Mouse (Mus musculus) CH12.LX (cell line): ENCODE data around the gene Gm10226. TPM values are rescaled to one million over a fixed set of nuclear protein-coding genes. Genes with fewer than 3 reads are reported as not detected.

Source experiments
- polyA plus RNA-seq: library from polyadenylated mRNA; unstranded; fragments of >175 nt; gene quantifications from 2 replicates; pipeline ENCODE4 v1.2.1, GENCODE M21; 2012; ENCODE audit warnings: low read depth; ENCODE audit not compliant: insufficient read length
- total RNA-seq, 2 experiments: library from RNA; depleted of rRNA; stranded (reverse); fragments of 300-350 nt in 1 of 2; fragments of >200 nt in 1 of 2; gene quantifications; 2 replicates each; pipeline ENCODE4 v1.2.3; 2012 to 2014

The Gm10226 gene
- total and polyA plus RNA-seq, 3 experiments: 3.1 to 5.5 (median 4.8) TPM

Other genes starting within 250 kb of the Gm10226 start
- 6.1 and 6.8 TPM in 2 replicates for gene Zfp51, start 241.5 kb upstream of the Gm10226 start, total RNA-seq (2012; rRNA removed)
- 16.7 and 18.1 TPM in 2 replicates for gene Zfp51, start 241.5 kb upstream of the Gm10226 start, total RNA-seq (2014; rRNA removed)
- 4.5 TPM in 2 replicates for gene Zfp51, start 241.5 kb upstream of the Gm10226 start, polyA plus RNA-seq
- gene Zfp53, start 202.9 kb upstream of the Gm10226 start, total RNA-seq (2012; rRNA removed): 4.7 and 5.4 TPM in 2 replicates
- gene Zfp53, start 202.9 kb upstream of the Gm10226 start, total RNA-seq (2014; rRNA removed): 8.4 and 9.6 TPM in 2 replicates
- 2.4 and 3.7 TPM in 2 replicates for gene Zfp53, start 202.9 kb upstream of the Gm10226 start, polyA plus RNA-seq
- 8.6 and 9.6 TPM in 2 replicates for gene Zfp52, start 156.3 kb upstream of the Gm10226 start, total RNA-seq (2012; rRNA removed)
- 15.4 and 16.3 TPM in 2 replicates for gene Zfp52, start 156.3 kb upstream of the Gm10226 start, total RNA-seq (2014; rRNA removed)
- gene Zfp52, start 156.3 kb upstream of the Gm10226 start, polyA plus RNA-seq: 5.9 and 6.4 TPM in 2 replicates
- 0.72 and 0.97 TPM in 2 replicates for gene Zfp948, start 124.9 kb upstream of the Gm10226 start, total RNA-seq (2012; rRNA removed)
- gene Zfp948, start 124.9 kb upstream of the Gm10226 start, total RNA-seq (2014; rRNA removed): 1.6 and 1.7 TPM in 2 replicates
- 0.67 and 0.74 TPM in 2 replicates for gene Zfp948, start 124.9 kb upstream of the Gm10226 start, polyA plus RNA-seq
- 0.93 and 1.1 TPM in 2 replicates for gene Zfp983, start 41.2 kb upstream of the Gm10226 start, total RNA-seq (2012; rRNA removed)
- gene Zfp983, start 41.2 kb upstream of the Gm10226 start, total RNA-seq (2014; rRNA removed): 2.1 and 2.3 TPM in 2 replicates
- gene Zfp983, start 41.2 kb upstream of the Gm10226 start, polyA plus RNA-seq: 0.87 and 1.1 TPM in 2 replicates
- gene Zfp760, start 15.9 kb downstream of the Gm10226 start, total RNA-seq (2012; rRNA removed): 1.4 and 1.6 TPM in 2 replicates
- gene Zfp760, start 15.9 kb downstream of the Gm10226 start, total RNA-seq (2014; rRNA removed): 3.5 and 3.8 TPM in 2 replicates
- gene Zfp760, start 15.9 kb downstream of the Gm10226 start, polyA plus RNA-seq: 1.2 TPM in 2 replicates
- 2.6 and 2.9 TPM in 2 replicates for gene Zfp229, start 38.9 kb downstream of the Gm10226 start, total RNA-seq (2012; rRNA removed)
- gene Zfp229, start 38.9 kb downstream of the Gm10226 start, total RNA-seq (2014; rRNA removed): 5.1 and 5.5 TPM in 2 replicates
- gene Zfp229, start 38.9 kb downstream of the Gm10226 start, polyA plus RNA-seq: 1.9 and 4.4 TPM in 2 replicates
- not detected in 2 replicates for gene Zfp820, start 153.9 kb downstream of the Gm10226 start, total RNA-seq (2012; rRNA removed)
- gene Zfp820, start 153.9 kb downstream of the Gm10226 start, total RNA-seq (2014; rRNA removed): not detected in 2 replicates
- not detected in 2 replicates for gene Zfp820, start 153.9 kb downstream of the Gm10226 start, polyA plus RNA-seq
- gene Zfp995, start 218.1 kb downstream of the Gm10226 start, total RNA-seq (2012; rRNA removed): not detected in 2 replicates
- gene Zfp995, start 218.1 kb downstream of the Gm10226 start, total RNA-seq (2014; rRNA removed): not detected in 2 replicates
- gene Zfp995, start 218.1 kb downstream of the Gm10226 start, polyA plus RNA-seq: 1.0 and 1.5 TPM in 2 replicates